Mouse (Mus musculus) liver, adult (tissue): Measurements from ENCODE around the gene Arap1.

Experiments
- GATA4 ChIP-seq: IDR thresholded peaks from 2 replicates; pipeline ENCODE4 v1.6.1; 2014; ENCODE audit warnings: mild to moderate bottlenecking, low read length; ENCODE audit not compliant: insufficient replicate concordance

Arap1 gene

DNA sequence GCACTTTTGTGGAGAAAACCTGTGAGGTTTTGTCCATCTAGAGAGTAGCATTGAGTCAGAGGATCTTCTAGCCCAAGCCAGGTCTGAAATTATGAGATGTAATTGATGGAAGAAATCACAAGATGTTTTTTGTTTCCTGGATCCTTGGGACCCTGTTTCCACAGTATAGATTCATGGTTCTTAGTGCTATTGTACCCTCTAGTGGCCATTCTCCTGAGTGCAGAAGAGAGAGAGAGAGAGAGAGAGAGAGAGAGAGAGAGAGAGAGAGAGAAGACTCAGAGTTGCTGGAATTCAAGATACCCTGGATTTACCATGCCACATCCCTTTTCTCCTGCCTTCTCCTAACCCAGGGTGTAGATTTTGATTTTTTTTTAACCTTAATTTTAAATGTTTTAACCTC, 26.3 kb downstream of the Arap1 start:
- no peak for TF ChIP-seq GATA4

DNA sequence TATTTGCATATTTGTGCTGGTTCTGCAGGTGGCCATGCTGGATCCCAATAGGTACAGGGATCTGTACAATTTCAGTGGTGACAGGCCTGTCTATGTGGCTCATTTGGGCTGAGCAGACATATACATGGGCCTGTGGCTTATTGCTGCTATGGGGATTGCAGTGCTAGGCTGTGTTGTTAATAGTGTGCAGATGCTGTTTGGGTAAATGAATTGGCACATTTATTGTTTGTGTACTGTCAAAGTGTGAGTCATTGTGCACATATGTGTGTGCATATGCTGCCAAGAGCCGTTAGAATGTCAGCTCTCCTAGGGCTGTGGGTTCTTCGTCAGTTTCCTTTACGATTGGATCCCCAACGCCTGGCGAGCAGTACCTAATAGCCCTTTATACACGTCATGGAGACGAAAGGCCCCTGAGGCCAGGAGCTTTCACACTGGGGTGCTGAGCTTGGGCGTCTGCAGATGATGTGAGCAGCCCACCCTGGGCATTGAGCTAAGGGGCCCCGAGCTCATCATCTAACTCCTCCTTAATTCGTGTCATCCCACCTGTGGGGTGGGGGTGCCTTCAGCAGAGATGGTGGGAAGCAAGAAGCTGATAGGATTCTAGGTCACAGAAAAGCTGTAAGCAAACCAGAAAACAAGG, 29.0 kb downstream of the Arap1 start:
- no peak for TF ChIP-seq GATA4

DNA sequence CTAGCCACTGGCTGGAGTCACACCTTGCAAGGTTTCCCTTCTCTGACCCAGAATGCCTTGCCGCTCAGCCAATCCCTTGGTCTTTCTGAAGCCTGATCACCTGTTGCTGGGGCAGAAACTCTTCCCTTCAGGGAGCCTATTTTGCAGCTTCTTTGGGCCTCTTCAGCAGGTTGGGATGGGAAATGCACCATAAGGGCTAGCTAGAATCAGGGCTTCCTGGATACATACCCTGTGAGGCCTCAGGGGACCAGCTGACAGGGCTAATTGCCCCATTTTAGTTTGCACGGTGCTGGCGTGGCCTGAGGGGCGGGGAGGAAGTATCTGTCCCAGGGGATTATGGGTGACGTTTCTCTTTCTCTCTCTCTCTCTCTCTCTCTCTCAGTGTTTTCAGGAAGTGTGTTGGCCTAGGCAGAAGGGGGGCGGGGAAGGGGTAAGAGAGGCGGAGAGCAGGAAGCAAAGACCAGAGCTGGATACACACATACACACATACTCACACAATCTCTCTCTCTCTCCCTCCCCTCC, 29.9 kb downstream of the Arap1 start:
- peak; percentile 38; the same call in 1 of the 2 replicates for TF ChIP-seq GATA4

DNA sequence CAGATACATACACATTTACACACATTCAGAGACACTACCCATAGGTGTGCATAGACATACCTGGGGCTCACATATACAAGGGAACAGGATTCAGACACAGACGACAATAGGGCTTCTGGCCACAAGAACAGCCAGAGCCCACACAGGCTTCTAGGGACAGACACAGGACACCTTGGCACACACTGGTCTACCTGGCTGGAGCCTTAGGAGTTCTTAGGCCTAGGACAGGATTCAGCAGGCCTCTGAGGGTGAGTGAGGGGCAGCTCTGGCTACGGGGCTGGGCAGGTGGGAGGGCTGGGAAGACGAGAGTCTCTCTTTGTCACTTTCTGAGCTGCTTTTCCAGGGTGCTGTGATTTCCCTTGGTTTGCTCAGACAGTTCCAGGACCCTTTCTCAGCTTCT, 30.4 kb downstream of the Arap1 start:
- no peak for TF ChIP-seq GATA4

DNA sequence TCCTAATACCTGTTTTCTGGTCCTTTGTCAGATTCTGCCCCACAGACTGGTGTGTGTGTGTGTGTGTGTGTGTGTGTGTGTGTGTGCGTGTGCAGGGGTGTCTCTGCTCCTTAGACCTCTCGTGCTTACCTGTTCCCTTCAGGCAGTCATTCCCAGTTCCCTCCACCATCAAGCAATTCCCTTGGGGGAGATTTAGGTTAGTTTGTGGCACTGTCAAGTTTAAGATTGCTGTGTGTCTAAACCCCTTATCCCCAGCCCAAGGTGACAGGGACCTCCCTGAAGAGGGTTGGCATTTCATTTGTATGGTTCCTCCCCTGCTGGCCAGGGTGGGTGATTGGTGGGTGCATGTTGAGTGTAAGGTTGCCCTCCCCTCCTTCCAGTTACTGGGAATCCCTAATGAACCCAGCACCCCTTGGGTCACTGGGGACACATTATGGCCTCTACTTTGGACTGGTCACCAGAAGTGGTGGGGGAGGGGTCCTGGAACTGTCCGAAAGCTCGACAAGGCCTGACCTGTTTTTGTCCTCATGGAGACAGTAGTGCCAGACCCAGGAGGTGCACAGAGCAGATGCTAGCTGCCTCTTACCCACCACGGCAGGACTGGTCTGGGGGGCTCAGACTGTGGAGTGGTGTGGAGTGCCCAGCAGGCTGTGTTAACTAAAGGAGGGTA, 31.1 kb downstream of the Arap1 start:
- no peak for TF ChIP-seq GATA4

DNA sequence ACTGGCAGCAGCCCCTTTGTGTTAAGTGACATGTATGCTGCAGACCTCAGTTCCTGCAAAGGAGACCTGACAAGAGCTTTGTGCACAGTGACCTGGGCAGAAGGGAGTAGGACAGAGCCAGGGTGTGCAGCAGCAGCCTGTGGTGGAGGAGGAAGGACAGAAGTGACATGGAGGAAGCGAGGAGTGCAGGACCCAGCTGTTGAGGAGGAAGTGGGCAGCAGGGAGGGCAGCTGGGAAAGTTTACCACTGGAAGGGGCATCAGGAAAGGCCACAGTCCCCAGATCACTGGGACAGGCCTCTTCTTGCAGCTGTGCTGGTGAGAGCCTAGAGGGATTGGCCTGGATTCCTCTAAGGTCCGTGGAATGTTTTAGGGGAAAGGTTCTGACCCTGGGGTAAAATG, 31.9 kb downstream of the Arap1 start:
- TF ChIP-seq GATA4: no peak

DNA sequence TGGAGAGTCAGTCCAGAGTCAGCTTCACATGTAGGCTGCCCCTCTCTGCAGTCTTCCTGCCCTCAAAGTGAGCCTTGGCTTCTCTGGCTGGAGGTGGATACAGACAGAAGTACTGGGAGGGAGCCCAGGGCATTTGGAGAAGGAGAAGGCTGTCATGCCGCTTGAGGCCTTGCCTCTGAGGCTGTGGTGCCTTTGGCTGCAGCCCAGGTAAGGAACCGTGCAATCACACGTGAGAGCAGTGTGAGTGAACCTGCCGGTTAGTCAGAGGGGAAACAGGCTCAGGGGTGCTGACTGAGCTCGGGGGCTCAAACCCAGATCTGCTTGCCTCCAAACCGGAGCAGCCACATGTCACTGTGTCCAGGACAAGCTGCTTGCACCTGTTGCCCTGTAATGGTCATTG, 33.6 kb downstream of the Arap1 start:
- TF ChIP-seq GATA4: no peak

DNA sequence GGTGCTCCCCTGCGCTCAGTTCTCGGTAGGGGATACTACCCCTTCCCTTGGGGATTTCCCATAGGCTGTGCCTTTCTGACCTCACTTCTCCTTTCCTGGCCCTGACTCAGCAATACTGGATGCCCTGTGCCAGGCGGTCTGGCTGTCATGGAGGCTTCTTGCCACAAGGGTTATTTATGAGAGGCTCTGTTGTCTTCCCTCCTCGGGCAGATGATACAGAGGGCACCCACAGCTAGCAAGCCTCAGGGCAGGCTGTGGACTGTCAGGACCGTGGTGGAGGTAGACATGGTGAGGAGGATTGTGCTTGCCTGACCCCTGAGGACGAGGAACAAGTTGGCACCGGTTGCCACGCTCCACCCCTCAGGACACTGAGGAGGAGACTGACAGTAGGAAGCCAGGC, 34.5 kb downstream of the Arap1 start:
- TF ChIP-seq GATA4: no peak

DNA sequence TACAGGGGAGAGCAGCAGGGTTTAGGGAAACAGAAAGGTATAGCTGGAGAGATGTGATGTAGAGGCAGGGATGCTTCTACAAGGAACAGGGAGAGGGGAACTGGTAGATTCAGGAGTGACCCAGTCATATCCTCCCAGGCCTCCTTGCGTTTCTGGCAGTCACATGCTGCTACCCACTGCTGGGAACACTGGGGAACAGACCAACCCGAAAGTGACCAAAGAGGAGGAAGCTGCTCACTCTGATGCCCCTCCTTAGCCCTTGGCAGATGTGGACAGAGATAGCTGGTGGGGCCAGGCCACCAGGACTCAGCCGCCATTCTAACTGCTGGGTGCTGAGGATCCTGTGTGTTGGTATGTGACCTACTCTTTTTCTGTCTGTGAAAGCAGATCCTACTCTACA, 35.9 kb downstream of the Arap1 start:
- no peak for TF ChIP-seq GATA4

DNA sequence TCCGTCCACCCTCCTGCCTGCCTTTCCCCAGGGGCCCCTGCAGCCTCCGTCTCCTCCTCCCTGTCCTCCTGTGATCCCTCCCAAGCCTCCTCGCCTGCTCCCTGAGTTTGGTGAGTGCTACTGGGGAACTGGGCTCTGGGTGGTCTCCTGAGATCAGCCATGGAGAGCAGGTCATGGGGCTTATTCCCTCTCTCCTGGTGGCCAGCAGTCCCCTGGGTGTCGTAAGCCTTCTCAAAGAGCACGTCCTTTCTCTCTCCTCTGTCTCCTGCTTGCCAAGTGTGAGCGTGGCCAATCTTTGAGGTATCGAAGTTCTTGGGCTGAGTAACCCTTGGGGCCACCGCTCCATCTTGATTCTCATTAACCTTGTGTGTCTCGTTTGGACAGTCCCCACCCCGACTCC, 37.1 kb downstream of the Arap1 start:
- no peak for TF ChIP-seq GATA4

DNA sequence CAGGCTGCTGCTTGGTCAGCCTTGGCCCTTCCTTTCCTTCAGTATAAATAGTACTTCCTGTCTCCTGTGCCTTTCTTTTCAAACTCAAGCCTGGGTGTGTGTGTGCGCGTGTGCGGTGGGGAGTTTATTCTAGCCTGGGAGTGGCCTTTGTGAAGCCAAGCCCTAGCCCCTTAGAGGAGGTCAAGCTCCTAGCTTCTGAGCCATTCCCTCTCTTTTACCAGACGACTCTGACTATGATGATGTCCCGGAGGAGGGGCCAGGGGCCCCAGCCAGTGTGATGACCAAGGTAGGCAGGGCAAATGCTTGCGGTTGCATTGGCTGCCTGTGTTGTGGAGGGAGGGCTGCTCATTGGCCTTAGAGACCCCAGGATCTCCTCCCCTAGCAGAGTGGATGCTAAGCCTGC, 37.5 kb downstream of the Arap1 start:
- no peak for TF ChIP-seq GATA4

DNA sequence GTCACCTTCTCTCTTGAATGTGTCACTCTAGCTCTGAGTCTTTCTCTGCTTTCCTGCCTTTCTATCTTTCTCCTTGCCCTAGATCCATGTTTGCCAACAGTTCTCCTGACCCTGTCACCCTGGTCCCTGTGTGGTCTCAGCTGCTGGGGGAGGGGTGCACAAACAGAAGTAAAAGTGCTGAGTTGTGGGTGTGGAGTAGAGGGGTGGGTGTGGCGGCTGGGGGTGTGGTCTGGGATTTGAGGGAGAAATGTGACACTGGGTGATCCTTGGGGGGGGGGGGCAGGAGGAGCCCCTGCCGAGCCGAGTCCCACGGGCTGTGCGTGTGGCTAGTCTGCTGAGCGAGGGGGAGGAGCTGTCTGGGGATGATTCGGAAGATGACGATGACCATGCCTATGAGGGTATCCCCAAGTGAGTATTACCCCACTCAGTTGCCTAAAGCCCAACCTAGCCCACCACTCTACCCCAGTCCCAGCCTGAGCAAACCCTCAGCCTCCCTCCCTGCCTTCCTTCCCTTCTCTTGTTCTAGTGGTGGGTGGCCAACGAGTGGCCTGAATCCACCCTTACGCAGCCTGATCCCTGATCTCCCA, 38.1 kb downstream of the Arap1 start:
- no peak for TF ChIP-seq GATA4

DNA sequence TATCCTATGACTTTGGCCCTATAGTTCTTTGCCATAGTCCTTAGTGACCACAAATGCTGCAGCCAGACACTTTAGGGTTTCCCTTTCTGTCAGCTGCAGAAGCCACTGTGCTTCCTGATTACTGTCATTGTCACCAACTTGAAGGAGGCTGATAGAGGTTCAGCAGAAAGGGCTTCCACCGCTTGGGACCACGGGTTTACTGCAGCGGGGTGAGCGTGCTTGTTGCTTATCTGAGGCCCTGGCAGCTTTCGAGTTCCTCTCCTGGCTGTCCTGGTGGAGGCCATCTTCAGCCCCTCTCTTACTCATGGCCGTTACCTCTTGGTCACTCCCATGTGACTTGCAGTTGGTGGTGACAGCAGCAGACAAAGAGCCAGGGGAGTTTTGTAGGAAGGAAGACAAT, 41.4 kb downstream of the Arap1 start:
- no peak for TF ChIP-seq GATA4

DNA sequence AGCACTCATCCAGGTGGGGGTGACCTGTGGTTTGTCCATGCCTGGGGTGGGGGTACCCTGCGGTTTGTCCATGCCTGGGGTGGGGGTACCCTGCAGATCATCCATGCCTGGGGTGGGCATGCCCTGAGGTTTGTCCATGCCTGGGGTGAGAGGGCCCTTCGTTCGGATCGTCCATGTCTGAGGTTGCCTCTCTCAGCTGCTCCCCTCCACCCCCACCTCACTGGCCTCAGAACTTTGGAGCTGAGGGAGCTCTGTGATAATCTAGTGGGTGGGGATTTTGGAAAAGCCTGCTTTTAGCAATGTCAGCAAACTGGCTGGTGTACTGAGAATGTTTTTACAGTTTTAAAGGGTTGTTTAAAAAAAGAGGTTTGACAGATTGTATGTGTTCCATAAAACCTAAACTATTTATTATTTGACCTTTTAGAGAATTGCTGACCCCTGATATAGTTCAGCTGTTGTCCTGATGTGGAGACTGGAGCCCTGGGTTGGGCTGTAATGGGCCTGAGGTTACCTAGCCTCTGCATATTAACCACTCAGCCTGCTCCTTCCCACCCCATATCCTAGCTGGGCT, 44.1 kb downstream of the Arap1 start:
- no peak for TF ChIP-seq GATA4

DNA sequence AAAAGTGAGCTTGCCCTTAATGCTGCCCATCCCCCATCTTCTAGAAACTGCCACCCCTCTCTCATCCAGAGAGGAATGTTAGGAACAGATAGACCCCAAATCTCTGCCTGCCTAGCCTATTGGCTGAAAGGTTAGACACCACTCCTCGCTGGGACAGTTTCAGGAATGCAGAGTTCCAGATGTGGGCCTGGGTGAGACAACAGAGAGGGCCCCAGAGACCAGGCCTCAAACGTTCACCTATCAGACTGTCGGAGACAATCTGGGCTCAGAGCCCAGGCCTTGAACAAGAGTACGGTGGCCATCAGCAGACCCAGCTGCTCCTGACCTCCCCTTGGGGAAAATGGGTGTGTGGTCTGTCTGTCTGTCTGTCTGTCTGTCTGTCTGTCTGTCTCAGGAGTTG, 45.1 kb downstream of the Arap1 start:
- no peak for TF ChIP-seq GATA4
